Mouse (Mus musculus): ENCODE results near the gene Ostn. TPM values are rescaled to one million over a fixed set of nuclear protein-coding genes. Genes with fewer than 3 reads are reported as not detected.

The Ostn gene
- not detected for polyA plus RNA-seq (2017; shearing (Covaris generic))

GRCm38 (mm10) chr16:27307189-27307588, at the start of gene Ostn:
Ostn (plus strand) TSS chr16:27307489.

GRCm38 (mm10) chr16:27370191-27370590, 62.9 kb downstream of the Ostn start, which contains the start of gene Uts2b:
Uts2b (minus strand) TSS chr16:27370239.

GRCm38 (mm10) chr16:27388761-27389451, 81.6 kb downstream of the Ostn start, which contains the start of gene Ccdc50:
Ccdc50 (plus strand) TSS chr16:27388869.

Other genes starting within 250 kb of the Ostn start
- under 1 TPM in 1 of 2 experiments, not detected in 1; 0.34 TPM for gene Uts2b, start 62.8 kb downstream of the Ostn start, polyA plus RNA-seq (2017; shearing (Covaris generic))
- 10 to 100 TPM; 40.8 to 43.6 TPM for gene Ccdc50, start 81.4 kb downstream of the Ostn start, polyA plus RNA-seq (2017; shearing (Covaris generic))